Mouse (Mus musculus) bone marrow macrophage, adult 2 months (primary cell): ENCODE results near the gene Eif2ak4.

Experiments
- CTCF ChIP-seq: IDR thresholded peaks from 2 replicates; pipeline ENCODE4 v1.5.1; 2012; ENCODE audit warnings: low read depth, mild to moderate bottlenecking, low read length, moderate library complexity
- POLR2A ChIP-seq: IDR thresholded peaks from 2 replicates; pipeline ENCODE4 v1.6.1; 2012; ENCODE audit warnings: mild to moderate bottlenecking, low read depth, low read length, borderline replicate concordance

DNA sequence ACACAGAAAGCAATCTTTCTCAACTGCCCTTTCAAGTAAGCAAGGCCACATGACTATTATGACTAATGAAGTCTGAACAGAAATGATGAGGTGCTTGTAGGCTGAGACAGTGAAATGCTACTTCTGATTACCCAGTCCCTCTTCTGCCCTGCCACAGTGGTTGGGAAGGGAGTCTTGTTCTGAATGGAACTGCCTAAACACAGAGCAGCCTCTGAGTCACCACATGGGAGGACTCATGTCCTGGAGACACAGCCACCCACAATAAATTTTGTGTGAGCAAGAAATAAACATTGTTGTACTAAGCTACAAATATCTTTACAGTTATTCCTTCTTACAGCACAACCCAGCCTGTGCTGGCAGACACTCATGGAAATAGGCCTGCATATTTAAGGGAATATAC lies 12.5 kb upstream of the Eif2ak4 start:
- TF ChIP-seq CTCF = no peak
- no peak for TF ChIP-seq POLR2A
